Mouse (Mus musculus) limb, embryonic 11.5 days (tissue): ENCODE measurements around the gene Polr2c. TPM values are rescaled to one million over a fixed set of nuclear protein-coding genes. Genes with fewer than 3 reads are reported as not detected.
A peak's percentile ranks its signal among the peaks of the same experiment; 100 is the strongest.

Experiments used
- ATAC-seq: fragments of 200-750 bp; cut with Nextera tagmentation; 2 replicates; pipeline ENCODE4 v1.8.0; 2017; ENCODE audit warnings: low read depth; ENCODE audit not compliant: insufficient number of reproducible peaks, low FRiP score, low TSS enrichment
- DNase-seq: peaks from one replicate; pipeline ENCODE4 v3.0.0-alpha.2; 2015; ENCODE audit warnings: low spot score
- H3K27ac ChIP-seq: fragments of 300-500 bp; sonication (generic); replicated peaks from 2 replicates; pipeline ENCODE4 v1.5.1; 2014; ENCODE audit warnings: low read depth, mild to moderate bottlenecking, low read length
- H3K27me3 ChIP-seq: fragments of 300-500 bp; sonication (generic); 2 replicates; pipeline ENCODE4 v1.6.1; 2014; ENCODE audit warnings: mild to moderate bottlenecking, low read length, mixed read lengths; ENCODE audit not compliant: control insufficient read depth, insufficient read depth
- H3K36me3 ChIP-seq: fragments of 300-500 bp; sonication (generic); 2 replicates; pipeline ENCODE4 v1.6.1; 2014; ENCODE audit warnings: mild to moderate bottlenecking, low read length, moderate library complexity, mixed read lengths; ENCODE audit not compliant: control insufficient read depth, insufficient read depth
- H3K4me1 ChIP-seq: fragments of 300-500 bp; sonication (generic); 2 replicates; pipeline ENCODE4 v1.6.1; 2014; ENCODE audit warnings: low read length, mixed read lengths; ENCODE audit not compliant: control insufficient read depth, insufficient read depth
- H3K4me2 ChIP-seq: fragments of 300-500 bp; sonication (generic); 2 replicates; pipeline ENCODE4 v1.6.1; 2014; ENCODE audit warnings: low read depth, mild to moderate bottlenecking, moderate library complexity; ENCODE audit not compliant: severe bottlenecking
- H3K4me3 ChIP-seq: fragments of 300-500 bp; sonication (generic); 2 replicates; pipeline ENCODE4 v1.5.1; 2014; ENCODE audit warnings: low read depth, low read length
- H3K9ac ChIP-seq: fragments of 300-500 bp; sonication (generic); 2 replicates; pipeline ENCODE4 v1.6.1; 2014; ENCODE audit warnings: mild to moderate bottlenecking, low read length
- H3K9me3 ChIP-seq: fragments of 300-500 bp; sonication (generic); 2 replicates; pipeline ENCODE4 v1.6.1; 2016; ENCODE audit warnings: low read length; ENCODE audit not compliant: control insufficient read depth
- WGBS: fragments of 180-500 bp; shearing (Covaris S2); extraction: QIAGEN DNeasy Blood & Tissue Kit; methylation state at CpG from one replicate; pipeline ENCODE4 v1.1.7; 2014; 5-methylcytosine and 5-hydroxymethylcytosine counted together
- polyA plus RNA-seq: library from polyadenylated mRNA; unstranded; fragments of >200 nt; fragmentation: Nextera tagmentation; extraction: Ambion mirVana; gene quantifications from 2 replicates; pipeline ENCODE4 v1.2.1, GENCODE M21; 2014

Gene Polr2c
- polyA plus RNA-seq, 1 experiment from 2014 or later = 178 TPM

DNA sequence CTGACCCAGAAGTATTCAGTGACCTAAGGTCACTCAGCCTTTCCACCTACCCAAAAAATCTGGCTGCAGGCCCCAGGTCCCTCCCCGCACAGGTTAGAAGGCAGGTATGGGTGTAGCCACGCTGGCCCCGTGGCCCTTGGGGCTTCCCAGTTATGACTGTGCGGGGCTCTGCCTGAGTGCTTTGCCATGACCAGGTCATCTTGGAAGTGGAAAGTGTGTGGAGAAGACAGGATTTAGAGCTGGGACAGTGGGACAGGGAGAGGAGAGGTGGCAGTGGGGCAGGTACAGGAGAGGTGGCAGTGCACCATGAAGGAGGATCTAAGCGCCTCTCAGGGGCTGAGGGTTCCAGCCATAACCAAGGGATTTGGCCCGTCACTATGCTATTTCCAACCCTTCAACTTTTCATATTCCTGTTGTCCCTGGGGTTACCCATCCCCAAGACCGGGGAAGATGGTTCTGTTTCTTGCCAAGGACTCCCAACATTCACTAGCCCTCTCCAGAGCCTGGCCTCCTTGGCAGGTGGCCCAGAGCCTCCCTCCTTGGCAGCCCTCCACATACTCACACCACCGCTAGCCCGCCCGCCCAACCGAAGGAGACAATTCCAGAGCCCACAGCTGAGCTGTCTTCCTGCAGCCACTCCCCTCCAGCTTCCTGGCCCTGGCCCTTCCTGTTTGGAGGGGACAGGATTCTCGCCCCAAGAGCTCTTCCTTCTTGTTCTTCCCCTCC is 47.4 kb downstream of the Polr2c start:
- 90% methylated on average over 12 of the region's 12 CpGs for WGBS
- no peaks in the 10 kb centered on the region for H3K27me3 ChIP-seq
- H3K27ac ChIP-seq = peak overlapping the region; percentile 36; the same call in 1 of the 2 replicates
- ATAC-seq = no peak
- H3K4me3 ChIP-seq = no peak overlapping the region
- H3K9ac ChIP-seq = no peak overlapping the region
- no peak for DNase-seq
- no peak overlapping the region for H3K4me2 ChIP-seq
- H3K9me3 ChIP-seq = no peaks in the 10 kb centered on the region
- H3K36me3 ChIP-seq = peaks cover 13% of the 10 kb centered on the region
- peaks cover 36% of the 10 kb centered on the region for H3K4me1 ChIP-seq

DNA sequence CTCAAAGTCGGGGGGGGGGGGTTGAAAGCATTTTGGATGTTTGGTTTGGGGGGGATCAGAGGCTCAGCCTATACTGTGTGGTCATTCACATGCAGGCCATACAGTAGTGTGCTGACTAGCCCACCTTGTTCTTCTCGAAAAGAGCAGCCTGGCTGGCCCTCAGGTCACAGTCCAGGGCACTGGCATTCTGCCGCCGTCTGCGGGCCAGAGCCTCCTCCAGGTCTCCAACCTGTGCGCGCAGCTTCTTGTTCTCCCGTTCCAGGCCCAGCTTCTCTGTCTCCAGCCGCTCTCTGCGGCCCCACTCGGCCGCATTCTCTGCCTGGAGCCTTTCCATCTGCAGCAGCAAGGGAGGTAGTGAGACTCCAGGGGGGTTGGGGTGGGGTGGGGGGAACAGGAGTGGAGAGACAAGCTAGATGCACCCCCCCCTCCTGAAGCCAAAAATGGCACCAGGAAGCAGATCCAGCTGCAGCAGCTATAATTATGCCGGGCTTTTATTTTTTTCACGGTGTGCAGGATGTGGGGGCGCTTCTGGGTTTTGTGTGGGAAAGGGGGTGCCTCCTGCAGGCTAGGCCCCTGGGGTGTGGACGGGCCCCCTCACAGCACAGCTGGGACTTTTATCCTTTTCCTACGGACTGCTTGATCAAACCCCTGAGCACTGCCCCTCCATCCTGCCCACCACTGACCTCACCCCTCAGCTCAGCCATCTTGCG is 50.5 kb downstream of the Polr2c start:
- H3K9me3 ChIP-seq = no peaks in the 10 kb centered on the region
- H3K27ac ChIP-seq = no peak overlapping the region
- H3K4me1 ChIP-seq = peaks cover 27% of the 10 kb centered on the region
- H3K27me3 ChIP-seq = 0 out of 2 replicates have a peak, but pooled peaks cover 3% of the 10 kb centered on the region
- 83% methylated on average over 18 of the region's 18 CpGs for WGBS
- DNase-seq (no peak), ATAC-seq (no peak)
- H3K9ac ChIP-seq = no peak overlapping the region
- no peak overlapping the region for H3K4me3 ChIP-seq
- H3K4me2 ChIP-seq = no peak overlapping the region
- H3K36me3 ChIP-seq = peaks cover 13% of the 10 kb centered on the region

DNA sequence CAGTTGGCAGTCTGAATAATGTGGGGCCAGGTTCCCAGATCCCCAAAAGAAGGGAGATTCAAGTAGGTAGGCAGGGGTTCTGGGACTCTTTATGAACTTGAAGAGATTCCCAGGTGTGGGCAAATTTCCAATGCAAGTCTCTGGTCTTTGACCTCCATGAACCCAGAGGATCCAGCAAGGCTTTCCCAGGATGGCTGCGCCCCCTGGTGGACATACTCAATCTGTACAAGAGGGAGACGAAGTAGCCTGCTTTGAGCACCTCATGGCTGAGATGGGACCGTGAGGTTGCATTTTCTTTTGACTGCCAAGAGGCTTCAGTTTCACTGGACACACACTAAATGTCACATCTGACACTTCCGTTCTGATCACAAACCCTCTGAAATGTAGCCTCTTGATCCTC is 51.6 kb downstream of the Polr2c start:
- Histone ChIP-seq H3K4me3 (no peak overlapping the region), H3K36me3 (peaks cover 11% of the 10 kb centered on the region), H3K9ac (no peak overlapping the region), H3K4me1 (peaks cover 22% of the 10 kb centered on the region), H3K27ac (no peak overlapping the region), H3K27me3 (0 out of 2 replicates have a peak, but pooled peaks cover 4% of the 10 kb centered on the region), H3K9me3 (no peaks in the 10 kb centered on the region), H3K4me2 (no peak overlapping the region)
- WGBS = 7% methylated on average over 4 of the region's 4 CpGs
- DNase-seq (peak; percentile 92), ATAC-seq (no peak)

GRCm38 (mm10) chr8:94913061-94913660 is 55.9 kb downstream of the Polr2c start:
- DNase-seq (peak; percentile 83), ATAC-seq (0 out of 2 replicates have a peak, but pooled peaks have one; percentile 20)
- Histone ChIP-seq H3K36me3 (no peaks in the 10 kb centered on the region; the same call in 1 of the 2 replicates), H3K9me3 (no peaks in the 10 kb centered on the region), H3K4me1 (peaks cover 41% of the 10 kb centered on the region), H3K27me3 (0 out of 2 replicates have a peak, but pooled peaks cover 4% of the 10 kb centered on the region), H3K27ac (no peak overlapping the region), H3K4me2 (peak overlapping the region; percentile 70), H3K4me3 (peak overlapping the region; percentile 34), H3K9ac (peak overlapping the region; percentile 52)
- 5% methylated on average over 77 of the region's 77 CpGs for WGBS

- ATAC-seq (no peak), DNase-seq (no peak)
- Histone ChIP-seq H3K9me3 (no peaks in the 10 kb centered on the region), H3K4me3 (no peak overlapping the region), H3K9ac (no peak overlapping the region), H3K36me3 (no peaks in the 10 kb centered on the region; the same call in 1 of the 2 replicates), H3K27ac (0 out of 2 replicates have a peak overlapping the region, but pooled peaks have one; percentile 59), H3K4me2 (peak overlapping the region; percentile 24; the same call in 1 of the 2 replicates), H3K27me3 (0 out of 2 replicates have a peak, but pooled peaks cover 4% of the 10 kb centered on the region), H3K4me1 (peaks cover 37% of the 10 kb centered on the region)
- 86% methylated on average over 6 of the region's 6 CpGs for WGBS
These were observed 57.0 kb downstream of the Polr2c start for GRCm38 (mm10) chr8:94914256-94914655.

DNA sequence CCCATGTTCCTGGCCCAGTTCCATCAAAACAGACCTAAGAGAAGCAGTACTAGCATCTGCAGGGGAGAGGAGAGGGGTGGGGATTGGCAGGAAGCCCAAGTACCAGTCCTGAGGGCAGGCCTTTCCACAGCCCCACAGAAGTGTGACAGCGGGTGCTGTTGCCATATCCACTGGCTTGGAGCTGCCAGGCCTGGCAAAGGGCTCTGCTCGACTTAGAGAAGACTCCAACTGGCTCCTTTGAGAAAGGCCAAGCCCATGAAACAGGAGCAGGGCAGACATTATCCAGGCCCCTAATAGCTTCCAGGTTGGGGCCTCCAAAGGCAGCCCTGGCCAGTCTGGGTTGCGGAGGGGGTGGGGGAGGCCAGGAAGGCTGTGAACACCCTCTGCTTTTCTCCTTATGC is 57.5 kb downstream of the Polr2c start:
- 21% methylated on average over 3 of the region's 3 CpGs for WGBS
- no peak overlapping the region for H3K4me3 ChIP-seq
- 0 out of 2 replicates have a peak overlapping the region, but pooled peaks have one; percentile 4 for H3K9ac ChIP-seq
- 0 out of 2 replicates have a peak, but pooled peaks cover 4% of the 10 kb centered on the region for H3K27me3 ChIP-seq
- H3K27ac ChIP-seq = peak overlapping the region; percentile 59; the same call in 1 of the 2 replicates
- ATAC-seq = peak; percentile 19; the same call in 1 of the 2 replicates
- no peaks in the 10 kb centered on the region for H3K9me3 ChIP-seq
- peak overlapping the region; percentile 24; the same call in 1 of the 2 replicates for H3K4me2 ChIP-seq
- no peaks in the 10 kb centered on the region; the same call in 1 of the 2 replicates for H3K36me3 ChIP-seq
- H3K4me1 ChIP-seq = peaks cover 37% of the 10 kb centered on the region
- DNase-seq = peak; percentile 79

DNA sequence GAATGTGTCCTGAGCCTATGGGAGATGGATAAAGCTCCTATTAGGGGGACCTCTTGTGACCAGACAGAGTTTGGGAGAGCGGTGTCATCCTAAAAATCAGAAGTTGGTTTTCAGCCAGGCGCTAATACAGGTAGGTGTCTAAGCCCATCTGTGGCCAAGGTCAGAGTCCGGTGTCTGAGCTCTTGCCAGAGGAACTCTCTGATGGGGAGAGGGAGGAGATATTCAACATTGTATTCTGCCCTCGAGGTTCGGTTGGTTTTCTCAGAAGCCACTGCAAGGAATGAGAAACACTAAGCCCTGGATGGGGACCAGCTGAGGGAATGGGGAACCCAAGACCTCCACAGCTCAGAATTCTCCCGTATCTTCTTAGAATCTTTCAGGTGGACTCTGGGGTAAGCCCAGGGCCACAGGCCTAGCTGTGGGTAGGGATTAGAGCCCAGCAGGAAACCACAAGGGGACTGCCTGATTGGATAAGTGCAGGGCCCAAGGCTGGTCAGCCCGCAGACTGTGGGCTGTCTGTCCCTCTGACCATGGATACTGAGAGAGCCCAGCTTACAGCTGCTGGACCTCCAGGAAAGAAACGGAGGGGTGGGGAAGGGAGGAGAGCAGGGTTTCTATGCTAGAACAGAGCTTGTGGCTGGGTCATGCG is 59.2 kb downstream of the Polr2c start:
- DNase-seq = no peak
- WGBS = 53% methylated on average over 9 of the region's 9 CpGs

More for the DNA sequence above, 59.2 kb downstream of the Polr2c start:
- H3K36me3 ChIP-seq = no peaks in the 10 kb centered on the region; the same call in 1 of the 2 replicates
- peak overlapping the region; percentile 26; the same call in 1 of the 2 replicates for H3K27ac ChIP-seq
- peaks cover 37% of the 10 kb centered on the region for H3K4me1 ChIP-seq
- H3K9ac ChIP-seq = peak overlapping the region; percentile 94; the same call in 1 of the 2 replicates
- peak overlapping the region; percentile 84 for H3K4me3 ChIP-seq
- no peaks in the 10 kb centered on the region for H3K9me3 ChIP-seq
- H3K4me2 ChIP-seq = peak overlapping the region; percentile 47
- ATAC-seq = no peak
- 0 out of 2 replicates have a peak, but pooled peaks cover 4% of the 10 kb centered on the region for H3K27me3 ChIP-seq
